Mouse (Mus musculus) retina, postnatal 7 days (tissue): ENCODE measurements around the gene Zfp365.

Experiments
- DNase-seq: peaks from one replicate; pipeline ENCODE4 v3.0.0-alpha.2; 2012; ENCODE audit warnings: low read depth, low spot score

Zfp365 gene

DNA sequence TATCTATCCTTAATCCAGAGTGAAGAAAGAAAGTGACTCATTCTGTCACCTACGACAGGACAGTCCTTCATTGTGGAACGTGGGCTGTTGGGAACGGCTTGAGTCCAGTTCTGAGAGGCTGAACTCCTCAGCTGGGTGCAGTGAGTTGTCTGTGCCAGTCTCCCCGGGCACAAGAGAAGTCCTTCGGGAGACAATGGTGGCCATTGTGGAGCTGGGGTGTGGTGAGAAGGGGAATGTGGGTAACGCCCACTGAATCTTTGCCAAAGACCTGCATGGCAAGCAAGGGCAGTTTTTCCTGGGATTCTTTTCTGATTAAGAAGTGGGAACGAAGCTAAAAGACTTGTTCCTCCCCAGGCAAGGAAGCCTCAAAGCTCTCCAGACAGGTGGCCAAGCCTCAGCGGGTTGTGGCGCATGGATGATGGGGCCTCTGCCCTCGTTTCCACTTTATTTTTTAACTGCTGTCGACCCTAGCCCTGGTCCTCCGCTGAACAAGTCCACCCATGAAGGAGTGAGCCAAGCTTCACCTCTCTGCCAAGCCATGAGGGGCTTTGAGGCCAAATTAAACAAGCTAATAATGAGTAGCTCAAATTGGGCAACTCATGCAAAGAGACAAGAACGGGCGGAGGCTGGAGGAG lies 66.3 kb downstream of the Zfp365 start:
- DNase-seq = no peak

DNA sequence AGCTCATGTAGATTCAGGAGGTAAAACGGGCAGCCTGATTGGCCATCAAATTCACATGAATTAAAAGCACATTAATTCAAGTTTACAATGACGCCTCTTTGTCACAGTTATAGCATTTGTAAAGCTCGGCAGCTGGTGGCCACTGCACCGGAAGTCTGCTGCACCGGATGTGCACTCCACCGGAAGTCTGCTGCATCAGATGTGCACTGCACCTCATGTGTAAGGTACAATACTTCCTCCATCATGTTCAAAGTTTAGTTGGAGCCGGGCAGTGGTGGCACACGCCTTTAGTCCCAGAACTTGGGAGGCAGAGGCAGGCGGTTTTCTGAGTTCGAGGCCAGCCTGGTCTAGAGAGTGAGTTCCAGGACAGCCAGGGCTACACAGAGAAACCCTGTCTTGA lies 70.9 kb downstream of the Zfp365 start:
- no peak for DNase-seq

DNA sequence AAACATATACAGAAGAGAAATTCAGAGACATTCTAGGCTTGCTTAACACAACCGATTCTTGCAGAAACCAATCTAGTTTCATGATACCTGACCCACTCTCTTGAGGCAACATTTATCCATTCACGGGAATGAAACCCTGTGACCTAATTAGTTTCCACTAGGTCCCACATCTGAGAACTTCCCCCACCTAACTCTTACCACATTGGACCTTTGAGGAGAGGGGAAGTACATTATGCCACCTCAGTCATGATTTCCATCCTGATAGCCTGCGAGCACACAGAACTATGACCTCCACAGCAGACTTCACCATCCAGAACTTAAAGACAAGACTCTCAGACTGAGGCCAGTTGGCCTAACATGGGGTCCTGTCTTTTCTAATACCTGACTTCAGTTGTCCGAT lies 71.7 kb downstream of the Zfp365 start:
- no peak for DNase-seq

DNA sequence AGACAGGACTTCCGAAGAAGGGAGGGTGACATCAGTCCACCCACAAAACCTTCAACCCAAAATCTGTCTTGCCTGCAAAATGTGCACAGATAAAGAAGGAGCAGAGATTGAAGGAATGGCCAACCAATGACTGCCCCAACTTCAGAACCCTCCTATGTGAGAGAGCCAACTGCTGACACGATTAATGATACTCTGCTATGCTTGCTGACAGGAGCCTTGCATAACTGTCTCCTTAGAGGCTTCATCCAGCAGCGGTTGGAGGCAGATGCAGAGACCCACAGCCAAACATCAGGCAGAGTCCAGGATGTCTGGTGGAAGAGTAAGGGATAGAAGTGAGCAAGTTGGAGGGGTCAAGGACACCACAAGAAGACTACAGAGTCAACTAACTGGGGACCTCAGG lies 73.3 kb downstream of the Zfp365 start:
- DNase-seq = no peak

DNA sequence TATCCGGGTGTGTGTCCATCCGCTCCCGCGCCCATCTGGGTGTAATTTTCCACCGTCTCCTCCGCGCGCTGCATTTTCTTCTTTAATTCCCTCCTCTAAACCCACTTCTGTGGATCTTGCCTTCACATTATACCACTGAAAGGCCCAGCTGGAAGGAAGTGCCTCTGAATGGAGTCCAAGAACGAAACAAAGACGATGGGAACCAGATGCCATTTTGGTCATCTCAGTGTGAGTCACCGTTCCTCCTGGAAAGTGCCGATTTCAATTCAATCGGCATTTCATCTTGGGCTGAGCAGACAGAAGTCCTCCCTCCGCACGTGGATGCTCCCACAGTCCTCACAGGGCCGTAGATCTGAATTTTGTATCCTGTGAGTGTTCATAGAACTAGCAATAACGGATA lies 76.0 kb downstream of the Zfp365 start:
- no peak for DNase-seq
